Mouse (Mus musculus): ENCODE results near the gene Ppp1r13b. TPM values are rescaled to one million over a fixed set of nuclear protein-coding genes. Genes with fewer than 3 reads are reported as not detected.

Ppp1r13b gene
- polyA plus RNA-seq, 1 experiment from 2014 or later: 6.3 TPM

- DNase-seq (ENCODE audit: low spot score, missing footprints) (peak; percentile 81), ATAC-seq (ENCODE audit: low FRiP score) (no peak)
- H3K4me2 ChIP-seq: no peak overlapping the region
- no peak overlapping the region for H3K4me3 ChIP-seq (ENCODE audit: low read depth, low read length)
- no peak overlapping the region for H3K27ac ChIP-seq (ENCODE audit: low read depth, low read length)
- H3K4me1 ChIP-seq (ENCODE audit: control insufficient read depth, insufficient read depth, low read length): no peaks in the 10 kb centered on the region
- no peak overlapping the region for H3K9ac ChIP-seq (ENCODE audit: low read length)
- WGBS: 80% methylated on average over 5 of the region's 5 CpGs
- H3K27me3 ChIP-seq (ENCODE audit: control insufficient read depth, insufficient read depth, low read length): no peaks in the 10 kb centered on the region
- no peaks in the 10 kb centered on the region for H3K36me3 ChIP-seq (ENCODE audit: control insufficient read depth, insufficient read depth, low read length)
- H3K9me3 ChIP-seq (ENCODE audit: control insufficient read depth, low read length): no peaks in the 10 kb centered on the region
These were observed 56.2 kb downstream of the Ppp1r13b start for GRCm38 (mm10) chr12:111851745-111852144.

- 73% methylated on average over 2 of the region's 2 CpGs for WGBS
- DNase-seq (ENCODE audit: low spot score, missing footprints) (peak; percentile 71), ATAC-seq (ENCODE audit: low FRiP score) (no peak)
- no peaks in the 10 kb centered on the region for H3K27me3 ChIP-seq (ENCODE audit: control insufficient read depth, insufficient read depth, low read length)
- no peaks in the 10 kb centered on the region for H3K9me3 ChIP-seq (ENCODE audit: control insufficient read depth, low read length)
- H3K9ac ChIP-seq (ENCODE audit: low read length): no peak overlapping the region
- no peaks in the 10 kb centered on the region for H3K36me3 ChIP-seq (ENCODE audit: control insufficient read depth, insufficient read depth, low read length)
- no peak overlapping the region for H3K4me2 ChIP-seq
- no peaks in the 10 kb centered on the region for H3K4me1 ChIP-seq (ENCODE audit: control insufficient read depth, insufficient read depth, low read length)
- no peak overlapping the region for H3K4me3 ChIP-seq (ENCODE audit: low read depth, low read length)
- H3K27ac ChIP-seq (ENCODE audit: low read depth, low read length): no peak overlapping the region
These were observed 56.7 kb downstream of the Ppp1r13b start for GRCm38 (mm10) chr12:111851235-111851634.

GRCm38 (mm10) chr12:111848300-111848798 lies 59.6 kb downstream of the Ppp1r13b start:
- 82% methylated on average over 9 of the region's 9 CpGs for WGBS

GRCm38 (mm10) chr12:111846815-111847214 lies 61.1 kb downstream of the Ppp1r13b start:
- Histone ChIP-seq H3K27ac (ENCODE audit: low read depth, low read length) (no peak overlapping the region), H3K9ac (ENCODE audit: low read length) (no peak overlapping the region), H3K4me3 (ENCODE audit: low read depth, low read length) (no peak overlapping the region), H3K4me1 (ENCODE audit: control insufficient read depth, insufficient read depth, low read length) (no peaks in the 10 kb centered on the region), H3K36me3 (ENCODE audit: control insufficient read depth, insufficient read depth, low read length) (no peaks in the 10 kb centered on the region), H3K27me3 (ENCODE audit: control insufficient read depth, insufficient read depth, low read length) (no peaks in the 10 kb centered on the region), H3K4me2 (no peak overlapping the region), H3K9me3 (ENCODE audit: control insufficient read depth, low read length) (no peaks in the 10 kb centered on the region)
- no peak for DNase-seq (ENCODE audit: low spot score, missing footprints)
- WGBS: 92% methylated on average over 10 of the region's 10 CpGs
- ATAC-seq (ENCODE audit: low FRiP score): no peak

More at GRCm38 (mm10) chr12:111848300-111848798, 59.6 kb downstream of the Ppp1r13b start:
- Histone ChIP-seq H3K9me3 (ENCODE audit: control insufficient read depth, low read length) (no peaks in the 10 kb centered on the region), H3K4me2 (no peak overlapping the region), H3K4me1 (ENCODE audit: control insufficient read depth, insufficient read depth, low read length) (no peaks in the 10 kb centered on the region), H3K4me3 (ENCODE audit: low read depth, low read length) (no peak overlapping the region), H3K27ac (ENCODE audit: low read depth, low read length) (no peak overlapping the region; the same call in 1 of the 2 replicates), H3K9ac (ENCODE audit: low read length) (no peak overlapping the region), H3K27me3 (ENCODE audit: control insufficient read depth, insufficient read depth, low read length) (no peaks in the 10 kb centered on the region), H3K36me3 (ENCODE audit: control insufficient read depth, insufficient read depth, low read length) (no peaks in the 10 kb centered on the region)
- ATAC-seq (ENCODE audit: low FRiP score): no peak
- peak; percentile 68 for DNase-seq (ENCODE audit: low spot score, missing footprints)

- Histone ChIP-seq H3K4me2 (no peak overlapping the region), H3K4me3 (ENCODE audit: low read depth, low read length) (no peak overlapping the region), H3K27ac (ENCODE audit: low read depth, low read length) (no peak overlapping the region), H3K9ac (ENCODE audit: low read length) (no peak overlapping the region), H3K36me3 (ENCODE audit: control insufficient read depth, insufficient read depth, low read length) (no peaks in the 10 kb centered on the region), H3K9me3 (ENCODE audit: control insufficient read depth, low read length) (no peaks in the 10 kb centered on the region), H3K4me1 (ENCODE audit: control insufficient read depth, insufficient read depth, low read length) (no peaks in the 10 kb centered on the region), H3K27me3 (ENCODE audit: control insufficient read depth, insufficient read depth, low read length) (no peaks in the 10 kb centered on the region)
- DNase-seq (ENCODE audit: low spot score, missing footprints) (no peak), ATAC-seq (ENCODE audit: low FRiP score) (no peak)
- 97% methylated on average over 4 of the region's 4 CpGs for WGBS
These were observed 62.0 kb downstream of the Ppp1r13b start for GRCm38 (mm10) chr12:111845953-111846352.

GRCm38 (mm10) chr12:111843470-111843869 lies 64.4 kb downstream of the Ppp1r13b start:
- H3K4me1 ChIP-seq (ENCODE audit: control insufficient read depth, insufficient read depth, low read length): no peaks in the 10 kb centered on the region
- 62% methylated on average over 2 of the region's 2 CpGs for WGBS
- no peak overlapping the region for H3K9ac ChIP-seq (ENCODE audit: low read length)
- ATAC-seq (ENCODE audit: low FRiP score) (no peak), DNase-seq (ENCODE audit: low spot score, missing footprints) (peak; percentile 26)
- no peak overlapping the region for H3K4me2 ChIP-seq
- no peaks in the 10 kb centered on the region for H3K27me3 ChIP-seq (ENCODE audit: control insufficient read depth, insufficient read depth, low read length)
- no peak overlapping the region for H3K4me3 ChIP-seq (ENCODE audit: low read depth, low read length)
- H3K36me3 ChIP-seq (ENCODE audit: control insufficient read depth, insufficient read depth, low read length): no peaks in the 10 kb centered on the region
- H3K27ac ChIP-seq (ENCODE audit: low read depth, low read length): no peak overlapping the region
- no peaks in the 10 kb centered on the region for H3K9me3 ChIP-seq (ENCODE audit: control insufficient read depth, low read length)

- 84% methylated on average over 15 of the region's 15 CpGs for WGBS
These were observed 65.1 kb downstream of the Ppp1r13b start for GRCm38 (mm10) chr12:111842565-111843433.

GRCm38 (mm10) chr12:111833457-111833856 lies 74.5 kb downstream of the Ppp1r13b start:
- no peaks in the 10 kb centered on the region; the same call in 1 of the 2 replicates for H3K4me1 ChIP-seq (ENCODE audit: control insufficient read depth, insufficient read depth, low read length)
- H3K4me2 ChIP-seq: no peak overlapping the region
- H3K27ac ChIP-seq (ENCODE audit: low read depth, low read length): no peak overlapping the region
- no peaks in the 10 kb centered on the region for H3K27me3 ChIP-seq (ENCODE audit: control insufficient read depth, insufficient read depth, low read length)
- H3K36me3 ChIP-seq (ENCODE audit: control insufficient read depth, insufficient read depth, low read length): no peaks in the 10 kb centered on the region
- 88% methylated on average over 10 of the region's 10 CpGs for whole genome bisulfite sequencing
- no peak for ATAC-seq (ENCODE audit: low FRiP score)
- no peak for DNase-seq (ENCODE audit: low spot score, missing footprints)
- no peaks in the 10 kb centered on the region for H3K9me3 ChIP-seq (ENCODE audit: control insufficient read depth, low read length)
- H3K9ac ChIP-seq (ENCODE audit: low read length): no peak overlapping the region
- H3K4me3 ChIP-seq (ENCODE audit: low read depth, low read length): no peak overlapping the region

More at GRCm38 (mm10) chr12:111842565-111843433, 65.1 kb downstream of the Ppp1r13b start:
- H3K36me3 ChIP-seq (ENCODE audit: control insufficient read depth, insufficient read depth, low read length): no peaks in the 10 kb centered on the region
- H3K4me1 ChIP-seq (ENCODE audit: control insufficient read depth, insufficient read depth, low read length): no peaks in the 10 kb centered on the region
- no peak overlapping the region for H3K9ac ChIP-seq (ENCODE audit: low read length)
- no peak for ATAC-seq (ENCODE audit: low FRiP score)
- no peak overlapping the region for H3K27ac ChIP-seq (ENCODE audit: low read depth, low read length)
- H3K4me2 ChIP-seq: no peak overlapping the region
- H3K9me3 ChIP-seq (ENCODE audit: control insufficient read depth, low read length): no peaks in the 10 kb centered on the region
- no peak for DNase-seq (ENCODE audit: low spot score, missing footprints)
- H3K4me3 ChIP-seq (ENCODE audit: low read depth, low read length): no peak overlapping the region
- no peaks in the 10 kb centered on the region for H3K27me3 ChIP-seq (ENCODE audit: control insufficient read depth, insufficient read depth, low read length)

- 77% methylated on average over 5 of the region's 5 CpGs for WGBS
- no peak for ATAC-seq (ENCODE audit: low FRiP score)
- no peak overlapping the region for H3K4me3 ChIP-seq (ENCODE audit: low read depth, low read length)
- no peaks in the 10 kb centered on the region for H3K27me3 ChIP-seq (ENCODE audit: control insufficient read depth, insufficient read depth, low read length)
- peak; percentile 78 for DNase-seq (ENCODE audit: low spot score, missing footprints)
- H3K4me2 ChIP-seq: no peak overlapping the region
- no peaks in the 10 kb centered on the region for H3K9me3 ChIP-seq (ENCODE audit: control insufficient read depth, low read length)
- H3K36me3 ChIP-seq (ENCODE audit: control insufficient read depth, insufficient read depth, low read length): no peaks in the 10 kb centered on the region; the same call in 1 of the 2 replicates
- no peaks in the 10 kb centered on the region; the same call in 1 of the 2 replicates for H3K4me1 ChIP-seq (ENCODE audit: control insufficient read depth, insufficient read depth, low read length)
- no peak overlapping the region for H3K27ac ChIP-seq (ENCODE audit: low read depth, low read length)
- H3K9ac ChIP-seq (ENCODE audit: low read length): no peak overlapping the region
These were observed 75.3 kb downstream of the Ppp1r13b start for GRCm38 (mm10) chr12:111832643-111833042.

Data from midbrain, embryonic 11.5 days (tissue).